Mouse (Mus musculus) cerebellum, adult 2 months (tissue): ENCODE results near the gene Mterf4. TPM values are rescaled to one million over a fixed set of nuclear protein-coding genes. Genes with fewer than 3 reads are reported as not detected.

Experiments
- DNase-seq, 2 experiments: peaks; one replicate each; pipeline ENCODE4 v3.0.0; 2021
- H3K27ac ChIP-seq: fragments of 200-500 bp; 2 replicates; pipeline ENCODE4 v1.5.1; 2012; ENCODE audit warnings: low read length, control low read depth, inconsistent platforms; ENCODE audit not compliant: insufficient read depth
- H3K27me3 ChIP-seq: fragments of 200-500 bp; 2 replicates; pipeline ENCODE4 v1.6.1; 2012; ENCODE audit warnings: inconsistent platforms, mild to moderate bottlenecking, low read length, moderate library complexity; ENCODE audit not compliant: control insufficient read depth, insufficient read depth
- H3K4me1 ChIP-seq: fragments of 200-500 bp; 2 replicates; pipeline ENCODE4 v1.6.1; 2011; ENCODE audit warnings: low read length; ENCODE audit not compliant: control insufficient read depth, insufficient read depth
- H3K4me3 ChIP-seq: fragments of 200-500 bp; replicated peaks from 2 replicates; pipeline ENCODE3; 2011; ENCODE audit warnings: mild to moderate bottlenecking, low read depth, low read length, control low read depth; ENCODE audit not compliant: insufficient read depth
- CTCF ChIP-seq: fragments of 200-500 bp; IDR thresholded peaks from 2 replicates; pipeline ENCODE4 v1.5.1; 2011; ENCODE audit warnings: low read depth, mild to moderate bottlenecking, control low read depth, low read length, moderate library complexity, borderline replicate concordance; ENCODE audit not compliant: insufficient read depth
- POLR2A ChIP-seq: fragments of 200-500 bp; IDR thresholded peaks from 2 replicates; pipeline ENCODE4 v1.6.1; 2011; ENCODE audit warnings: low read length, control low read depth, borderline replicate concordance; ENCODE audit not compliant: insufficient read depth
- WGBS: fragments of 180-500 bp; shearing (Covaris S2); methylation state at CpG from one replicate; pipeline ENCODE4 v1.1.7; 2018; 5-methylcytosine and 5-hydroxymethylcytosine counted together
- polyA plus RNA-seq: library from polyadenylated mRNA; depleted of rRNA; stranded (reverse); fragments of >200 nt; gene quantifications from 2 replicates; pipeline ENCODE4 v1.2.3, GENCODE M21; 2012

Mterf4 gene
- polyA plus RNA-seq, 1 experiment = 20.5 TPM

DNA sequence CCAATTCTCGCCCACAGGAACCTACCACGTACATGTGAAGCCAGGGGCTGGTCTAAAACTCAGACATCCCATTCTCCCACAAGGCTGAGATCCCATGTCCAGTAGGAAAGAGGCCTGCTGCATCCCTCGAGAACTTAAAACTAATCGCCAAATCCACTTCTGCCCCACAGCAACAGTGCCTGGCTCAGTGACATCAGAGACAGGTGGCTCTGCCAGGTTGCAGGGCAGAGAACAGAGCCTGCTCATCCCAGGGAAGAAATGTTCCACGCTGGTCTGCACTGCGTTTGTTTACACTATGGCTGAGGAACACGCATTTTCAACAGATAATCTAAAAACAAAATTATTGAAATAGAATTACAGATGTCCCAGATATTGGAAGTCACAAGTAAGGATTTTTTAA, 28.7 kb downstream of the Mterf4 start:
- no peak for TF ChIP-seq POLR2A
- TF ChIP-seq CTCF = no peak
- 31% methylated on average over 7 of the region's 7 CpGs for WGBS
- peak; percentile 32 to 38 for DNase-seq
- Histone ChIP-seq H3K4me1 (peaks cover 8% of the 10 kb centered on the region), H3K27me3 (no peaks in the 10 kb centered on the region), H3K27ac (no peak overlapping the region), H3K4me3 (no peak overlapping the region)

DNA sequence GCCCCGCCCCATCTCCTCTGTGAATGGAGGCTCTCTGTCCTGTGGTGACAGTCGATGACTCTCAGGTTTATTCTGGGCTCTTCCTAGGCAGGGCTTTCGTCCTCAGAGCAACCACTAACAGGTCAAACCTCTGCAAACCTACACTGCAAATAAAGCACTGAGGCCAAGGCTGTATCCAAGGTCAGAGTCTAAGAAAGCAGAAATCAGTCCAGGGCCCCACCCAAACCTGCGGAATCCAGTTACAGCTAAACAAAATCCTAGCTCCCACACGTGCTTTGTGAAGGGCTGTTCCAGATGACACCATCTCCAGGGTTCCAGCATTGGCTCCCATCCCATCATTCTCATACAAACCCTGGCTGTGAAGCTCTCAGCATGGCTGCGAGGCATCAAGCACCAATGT, 30.2 kb downstream of the Mterf4 start:
- TF ChIP-seq POLR2A (no peak), CTCF (no peak)
- DNase-seq = no peak
- H3K4me3 ChIP-seq = no peak overlapping the region

GRCm38 (mm10) chr1:93272409-93272821, 33.3 kb downstream of the Mterf4 start:
- Histone ChIP-seq H3K4me3 (no peak overlapping the region), H3K27me3 (no peaks in the 10 kb centered on the region), H3K27ac (no peak overlapping the region), H3K4me1 (peaks cover 8% of the 10 kb centered on the region)
- WGBS = 35% methylated on average over 16 of the region's 16 CpGs
- TF ChIP-seq CTCF (no peak), POLR2A (no peak)
- DNase-seq = no peak

More for the DNA sequence above, 30.2 kb downstream of the Mterf4 start:
- H3K27me3 ChIP-seq = no peaks in the 10 kb centered on the region
- H3K27ac ChIP-seq = no peak overlapping the region
- WGBS = 67% methylated on average over 6 of the region's 6 CpGs
- H3K4me1 ChIP-seq = peaks cover 8% of the 10 kb centered on the region

DNA sequence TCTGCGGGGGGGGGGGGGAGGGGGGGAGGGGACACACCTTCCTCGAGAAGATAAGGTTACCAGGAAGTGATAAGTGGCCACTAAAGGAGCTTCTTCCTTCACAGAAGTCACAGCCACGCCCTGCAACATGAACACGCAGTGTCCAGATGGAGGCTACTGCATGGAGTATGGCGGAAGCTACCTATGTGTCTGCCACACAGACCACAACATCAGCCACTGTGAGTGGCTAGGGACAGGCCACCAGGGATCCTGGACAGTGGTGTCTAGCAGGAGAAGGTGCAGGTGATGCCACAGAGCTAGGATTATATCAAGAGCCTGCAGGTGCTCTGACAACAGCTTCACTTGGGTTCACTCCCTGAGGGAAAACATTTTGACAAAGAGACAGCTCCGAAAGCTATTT, 34.0 kb downstream of the Mterf4 start:
- no peak for TF ChIP-seq POLR2A
- TF ChIP-seq CTCF = no peak
- Histone ChIP-seq H3K4me1 (peaks cover 4% of the 10 kb centered on the region), H3K27me3 (no peaks in the 10 kb centered on the region), H3K27ac (no peak overlapping the region), H3K4me3 (no peak overlapping the region)
- WGBS = 76% methylated on average over 6 of the region's 6 CpGs
- no peak for DNase-seq

DNA sequence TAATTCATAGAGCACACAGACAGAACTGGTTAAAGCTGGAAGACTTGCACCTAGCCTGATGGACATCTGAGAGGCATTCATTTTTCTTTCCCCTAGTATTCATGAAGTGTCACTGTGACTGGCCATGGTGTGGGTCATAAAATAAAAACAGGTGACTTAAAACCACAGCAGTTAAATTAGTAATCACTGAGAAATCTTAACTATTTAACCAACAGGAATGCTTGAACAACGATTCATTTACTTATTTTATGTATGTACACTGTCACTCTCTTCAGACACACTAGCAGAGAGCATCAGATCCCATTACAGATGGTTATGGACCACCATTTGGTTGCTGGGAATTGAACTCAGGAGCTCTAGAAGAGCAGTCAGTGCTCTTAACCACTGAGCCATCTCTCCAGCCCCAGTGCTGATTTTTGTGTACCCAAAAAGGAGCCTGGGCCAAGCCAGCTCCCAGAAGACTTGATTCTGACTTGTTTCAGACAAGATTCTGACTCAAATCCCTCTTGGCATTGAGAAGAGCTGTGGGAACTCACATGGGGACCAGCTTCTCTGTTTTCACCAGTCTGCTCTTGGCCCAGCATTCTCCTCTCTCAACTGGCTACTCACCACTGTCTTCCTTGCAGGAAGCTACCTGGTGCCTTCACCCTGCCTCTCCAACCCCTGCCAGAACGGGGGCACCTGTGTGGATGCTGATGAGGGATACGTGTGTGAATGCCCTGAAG, 35.0 kb downstream of the Mterf4 start:
- TF ChIP-seq CTCF (no peak), POLR2A (no peak)
- H3K27me3 ChIP-seq = no peaks in the 10 kb centered on the region

DNA sequence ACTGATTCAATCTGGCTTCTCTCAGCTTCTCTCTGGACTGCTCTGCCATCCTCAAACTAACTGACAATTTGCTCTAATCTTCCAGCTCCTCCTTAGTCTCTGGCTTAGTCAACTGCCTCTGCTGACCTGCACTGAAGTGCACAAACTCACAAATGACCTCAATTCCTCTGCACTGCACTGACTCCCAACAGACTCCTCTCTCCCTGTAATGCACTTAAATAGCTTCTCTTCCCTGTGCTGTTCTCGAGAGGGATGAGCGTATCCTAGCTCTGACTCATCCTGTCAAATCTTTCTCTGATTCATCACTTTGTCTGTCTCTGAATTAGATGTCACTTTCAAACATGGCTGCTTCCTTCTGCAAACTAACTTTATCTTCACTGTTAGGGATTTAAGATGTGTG, 37.5 kb downstream of the Mterf4 start:
- Histone ChIP-seq H3K27me3 (no peaks in the 10 kb centered on the region), H3K27ac (no peak overlapping the region), H3K4me1 (no peaks in the 10 kb centered on the region), H3K4me3 (no peak overlapping the region)
- TF ChIP-seq POLR2A = no peak
- TF ChIP-seq CTCF = no peak
- WGBS = 89% methylated on average over 2 of the region's 2 CpGs
- DNase-seq = no peak

More for the DNA sequence above, 35.0 kb downstream of the Mterf4 start:
- WGBS = 76% methylated on average over 3 of the region's 3 CpGs
- Histone ChIP-seq H3K4me1 (peaks cover under 1% of the 10 kb centered on the region; the same call in 1 of the 2 replicates), H3K27ac (no peak overlapping the region), H3K4me3 (no peak overlapping the region)
- no peak for DNase-seq

DNA sequence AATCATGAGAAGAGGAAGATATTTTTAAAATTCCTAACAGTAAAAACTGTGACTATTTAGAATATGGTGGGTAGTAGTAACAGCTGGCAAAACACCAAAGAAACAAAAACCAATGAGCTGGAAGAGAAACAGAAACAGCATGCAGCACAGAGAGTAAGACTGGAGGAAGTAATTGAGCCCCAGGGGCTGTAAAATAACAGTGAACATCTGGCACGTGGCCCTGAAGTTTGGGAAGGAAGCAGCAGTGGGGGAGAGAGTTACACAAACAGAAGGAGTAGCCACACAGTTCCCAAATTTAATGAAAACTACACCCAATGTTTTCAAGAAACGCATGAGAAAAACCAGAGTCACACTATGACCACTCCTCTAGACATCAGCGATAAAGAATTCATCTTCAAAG, 38.5 kb downstream of the Mterf4 start:
- Histone ChIP-seq H3K27ac (no peak overlapping the region), H3K27me3 (no peaks in the 10 kb centered on the region), H3K4me1 (no peaks in the 10 kb centered on the region), H3K4me3 (no peak overlapping the region)
- no peak for DNase-seq
- WGBS = 56% methylated on average over 3 of the region's 3 CpGs
- no peak for TF ChIP-seq POLR2A
- no peak for TF ChIP-seq CTCF

- no peak overlapping the region for H3K27ac ChIP-seq
- 92% methylated on average over 1 of the region's 1 CpGs for WGBS
- peaks cover 7% of the 10 kb centered on the region; the same call in 1 of the 2 replicates for H3K4me1 ChIP-seq
- H3K4me3 ChIP-seq = no peak overlapping the region
- no peaks in the 10 kb centered on the region for H3K27me3 ChIP-seq
- DNase-seq = no peak
- TF ChIP-seq CTCF (no peak), POLR2A (no peak)
Measured at GRCm38 (mm10) chr1:93257560-93257959, 48.2 kb downstream of the Mterf4 start.
